Mouse (Mus musculus) brain, embryonic 14.5 days (tissue): ENCODE measurements around the gene Fblim1. TPM values are rescaled to one million over a fixed set of nuclear protein-coding genes. Genes with fewer than 3 reads are reported as not detected.

Experiments used
- DNase-seq: peaks from one replicate; pipeline ENCODE4 v3.0.0-alpha.2; 2011; ENCODE audit warnings: low read depth
- CTCF ChIP-seq: fragments of 200-500 bp; IDR thresholded peaks from 2 replicates; pipeline ENCODE4 v1.5.1; 2012; ENCODE audit warnings: inconsistent platforms, mild to moderate bottlenecking, moderate library complexity, borderline replicate concordance; ENCODE audit not compliant: insufficient read depth, insufficient read length; ENCODE audit errors: extremely low read depth
- POLR2A ChIP-seq: fragments of 200-500 bp; IDR thresholded peaks from 2 replicates; pipeline ENCODE4 v1.6.1; 2012; ENCODE audit warnings: mild to moderate bottlenecking, inconsistent platforms, borderline replicate concordance; ENCODE audit not compliant: poor library complexity, insufficient read depth, insufficient read length, severe bottlenecking; ENCODE audit errors: extremely low read depth
- polyA plus RNA-seq: library from polyadenylated mRNA; depleted of rRNA; stranded (reverse); fragments of >200 nt; gene quantifications from 2 replicates; pipeline ENCODE4 v1.2.3, GENCODE M21; 2012

The Fblim1 gene
- polyA plus RNA-seq, 1 experiment = 50.7 TPM

DNA sequence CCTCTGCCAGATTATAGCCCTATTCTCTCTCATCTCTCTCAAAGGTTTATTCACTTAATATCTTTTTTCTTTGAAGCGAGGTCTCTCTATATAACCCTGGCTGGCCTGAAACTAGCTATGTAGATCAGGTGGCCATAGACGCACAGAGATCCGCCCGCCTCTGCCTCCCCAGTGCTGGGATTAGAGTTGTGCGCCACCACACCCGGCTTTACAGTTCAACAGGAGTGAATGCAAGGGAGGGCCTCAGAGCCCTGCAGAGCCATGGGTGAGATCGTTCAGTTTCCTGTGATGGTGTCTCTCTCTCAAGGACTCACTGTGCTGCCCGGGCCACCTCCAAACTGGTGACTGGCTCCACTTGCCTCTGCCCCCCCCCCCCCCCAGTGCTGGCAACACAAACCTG, 18.2 kb upstream of the Fblim1 start:
- no peak for DNase-seq
- TF ChIP-seq POLR2A = no peak
- no peak for TF ChIP-seq CTCF

DNA sequence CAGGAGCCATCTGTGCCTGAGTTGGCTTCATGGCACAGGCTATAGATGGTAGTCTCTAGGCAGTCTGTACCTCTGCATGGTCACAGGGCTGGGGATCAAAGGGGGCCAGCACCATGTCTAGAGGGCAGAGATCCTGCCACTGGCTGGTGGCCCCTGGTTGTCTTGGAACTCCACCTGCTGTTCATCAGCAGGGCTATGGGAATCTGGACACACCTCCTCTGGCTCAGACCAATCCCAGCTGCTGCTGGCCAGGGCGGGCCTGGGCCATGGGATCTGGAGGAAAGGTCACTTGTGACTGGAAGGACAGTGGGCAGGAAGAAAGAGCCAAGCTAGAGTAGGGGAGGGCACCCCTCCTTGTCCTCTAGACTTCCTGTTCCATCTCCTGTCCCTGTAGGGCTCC, 17.8 kb upstream of the Fblim1 start, which contains the start of gene Slc25a34:
Gene Slc25a34, minus strand, starts transcription at position 156 of the 400 bp plus-strand sequence.
- peak; percentile 15 for DNase-seq
- TF ChIP-seq CTCF (no peak), POLR2A (no peak)

DNA sequence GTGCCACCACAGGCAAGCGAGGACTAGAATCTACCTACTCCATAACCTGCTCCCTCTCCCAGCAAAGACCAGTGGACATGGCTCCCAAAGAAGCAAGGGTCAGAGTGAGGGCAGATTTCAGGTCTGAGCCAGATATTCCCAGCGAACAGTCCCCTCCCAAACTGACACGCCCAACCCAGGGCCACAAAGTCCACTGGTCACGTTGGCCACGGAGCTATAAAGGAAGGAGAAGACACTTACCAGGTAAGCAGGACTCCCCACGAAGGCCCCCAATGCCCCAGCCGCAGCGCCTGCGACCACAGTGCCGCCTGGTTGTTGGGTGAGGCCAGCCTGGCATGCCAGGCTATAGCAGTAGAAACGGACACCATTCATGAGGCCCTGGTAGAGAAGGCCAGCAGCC, 17.1 kb upstream of the Fblim1 start:
- no peak for DNase-seq
- no peak for TF ChIP-seq CTCF
- TF ChIP-seq POLR2A = no peak

DNA sequence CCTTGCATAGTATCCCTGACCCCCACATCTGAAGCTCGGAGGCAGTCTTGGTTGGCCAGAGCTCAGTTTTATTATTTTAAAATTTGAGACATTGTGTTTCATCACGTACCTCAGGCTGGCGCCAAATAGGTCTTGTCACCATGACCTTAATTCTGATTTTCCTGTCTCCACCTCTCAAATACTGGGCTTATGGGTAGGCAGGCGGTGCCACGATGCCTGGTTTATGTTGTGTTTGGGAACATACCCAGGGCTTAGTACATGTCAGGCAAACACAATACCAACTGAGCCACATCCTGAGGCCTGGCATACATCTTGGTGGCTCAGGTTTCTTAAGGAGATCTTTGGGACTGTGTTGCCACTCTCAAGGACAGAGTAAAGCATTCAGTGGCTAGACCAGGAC, 16.7 kb upstream of the Fblim1 start:
- TF ChIP-seq POLR2A = no peak
- no peak for TF ChIP-seq CTCF
- DNase-seq = no peak

DNA sequence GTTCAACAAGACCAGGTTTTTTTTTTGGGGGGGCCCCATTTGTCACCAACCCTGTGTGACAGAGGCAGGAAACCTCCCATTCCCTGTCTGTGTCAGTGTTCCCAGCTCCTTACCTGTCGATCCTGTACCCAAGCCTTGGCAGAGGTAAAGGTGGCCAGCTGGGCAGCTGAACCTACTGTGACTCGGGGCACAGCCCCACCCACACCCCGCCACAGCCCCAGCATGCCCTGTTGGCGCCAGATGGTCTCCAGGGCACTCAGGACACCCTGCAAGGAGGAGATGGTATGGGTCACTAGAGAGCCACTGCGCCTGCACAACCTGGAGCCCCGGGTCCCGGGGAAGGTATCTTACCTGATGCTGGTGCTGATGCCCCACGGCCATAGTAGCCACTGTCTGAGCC, 16.2 kb upstream of the Fblim1 start:
- TF ChIP-seq POLR2A (no peak), CTCF (no peak)
- DNase-seq = no peak

DNA sequence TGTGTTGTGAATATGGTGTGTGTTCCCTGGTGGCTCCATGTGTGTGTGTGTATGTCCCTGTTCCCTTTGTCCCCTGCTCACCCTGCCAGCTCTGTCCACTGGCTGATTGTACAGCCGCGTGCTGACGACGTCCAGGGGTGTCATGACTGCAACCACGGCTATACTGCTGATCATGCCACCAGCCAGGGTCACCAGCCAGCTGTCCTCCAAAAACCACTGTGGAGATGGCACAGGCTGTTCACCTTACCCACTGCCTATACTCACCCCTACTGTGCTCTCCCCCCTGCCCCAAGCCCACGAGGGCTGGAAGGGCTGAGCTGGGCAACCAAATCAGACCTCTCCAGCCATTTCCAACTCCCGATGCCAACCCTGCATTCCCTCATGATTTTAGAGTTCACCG, 15.4 kb upstream of the Fblim1 start:
- no peak for DNase-seq
- TF ChIP-seq CTCF = no peak
- TF ChIP-seq POLR2A = no peak

DNA sequence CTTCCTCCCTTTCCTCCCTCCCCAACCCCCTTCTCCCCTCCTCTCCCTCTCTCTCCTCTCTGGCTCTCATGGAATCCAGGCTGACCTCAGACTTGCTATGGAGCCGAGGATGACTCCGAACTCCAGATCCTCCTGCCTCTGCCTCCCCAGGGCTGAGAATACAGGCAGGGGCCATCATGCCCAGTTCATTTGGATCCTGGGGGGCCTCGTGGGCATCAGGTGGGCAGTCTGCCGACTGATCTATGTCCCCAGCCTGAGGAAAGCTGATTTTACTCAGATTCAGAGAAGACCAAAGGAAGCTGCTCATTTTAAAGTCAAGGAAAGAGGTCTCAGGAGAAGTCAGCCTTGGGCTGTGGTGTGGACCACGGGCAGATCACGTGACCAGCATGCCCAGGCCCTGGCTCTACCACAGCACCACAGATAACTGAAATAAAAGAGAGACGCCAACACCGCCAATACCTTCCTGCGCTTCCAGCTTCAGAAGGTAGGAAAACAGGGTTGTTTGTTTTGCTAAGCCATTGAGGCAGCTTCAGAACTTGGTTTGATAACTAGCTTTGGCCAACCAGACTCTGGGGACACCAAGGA, 13.5 kb upstream of the Fblim1 start:
- DNase-seq = no peak
- no peak for TF ChIP-seq POLR2A
- TF ChIP-seq CTCF = no peak

DNA sequence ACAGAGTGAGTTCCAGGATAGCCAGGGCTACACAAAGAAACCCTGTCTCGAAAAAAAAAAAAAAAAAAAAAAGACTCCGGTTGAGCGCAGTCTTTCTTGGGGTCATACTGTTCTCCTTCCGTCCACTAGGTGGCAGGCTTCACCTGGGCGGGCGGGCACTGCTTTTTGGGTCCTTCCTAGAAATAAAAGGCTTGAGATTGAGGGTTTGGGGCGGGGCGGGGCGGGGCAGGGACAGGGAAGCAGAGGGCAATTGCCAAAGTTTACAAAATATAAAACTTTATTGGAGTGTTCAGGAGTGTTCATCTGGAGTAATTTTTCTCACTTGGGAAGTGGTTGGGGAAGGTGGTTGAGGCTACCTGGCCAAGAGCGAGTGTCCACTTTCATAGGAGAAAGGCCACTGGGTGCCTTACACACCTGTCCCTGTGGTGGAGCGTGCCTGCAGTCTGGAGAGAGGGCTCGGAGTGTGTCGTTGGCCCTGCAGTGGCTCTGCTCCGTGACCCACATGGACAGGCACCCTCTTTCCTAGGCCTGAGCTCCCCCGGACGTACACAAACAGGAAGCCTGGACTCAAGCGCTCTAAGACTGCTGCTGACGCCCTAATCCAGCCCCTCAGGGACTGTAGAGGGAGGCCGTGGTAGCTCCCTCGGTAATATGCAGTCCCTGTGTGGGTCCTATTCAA, 12.8 kb upstream of the Fblim1 start, which contains the start of gene Tmem82:
Gene Tmem82, minus strand, starts transcription at position 69 of the 679 bp plus-strand sequence.
- peak; percentile 66 for DNase-seq
- TF ChIP-seq POLR2A (no peak), CTCF (peak; percentile 77)

DNA sequence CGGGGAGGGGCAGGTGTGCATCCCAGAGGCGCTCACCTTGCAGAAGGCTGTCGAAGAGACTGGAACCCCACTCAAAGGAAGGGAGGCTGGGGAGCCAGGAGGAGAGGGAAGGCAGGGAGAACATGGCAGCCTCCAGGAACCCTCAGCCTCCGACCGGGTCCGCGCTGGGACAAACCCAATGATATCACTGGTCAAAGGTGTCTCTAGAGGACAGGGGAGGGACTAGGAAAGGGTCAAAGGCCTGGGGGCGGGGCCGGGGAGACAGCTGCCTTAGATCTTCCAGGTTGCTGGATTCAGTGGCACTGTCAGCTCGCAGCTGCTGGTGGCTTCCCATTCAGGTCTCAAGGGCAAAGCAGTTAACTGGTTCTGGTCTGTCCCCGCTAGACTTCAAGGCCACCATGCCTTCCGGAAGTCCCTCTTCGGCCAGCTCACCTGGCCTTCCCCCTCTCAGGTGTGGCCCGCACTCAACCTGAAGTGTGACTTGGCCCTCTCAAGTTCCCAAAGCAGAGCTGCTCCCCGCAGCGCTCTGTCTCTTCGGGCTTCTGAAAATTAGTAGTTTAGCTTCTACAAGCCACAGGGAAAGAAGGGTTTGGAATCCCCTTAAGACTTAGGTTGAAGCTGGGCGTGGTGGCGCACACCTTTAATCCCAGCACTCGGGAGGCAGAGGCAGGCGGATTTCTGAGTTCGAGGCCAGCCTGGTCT, 12.1 kb upstream of the Fblim1 start:
- DNase-seq = no peak
- TF ChIP-seq POLR2A (no peak), CTCF (no peak)

DNA sequence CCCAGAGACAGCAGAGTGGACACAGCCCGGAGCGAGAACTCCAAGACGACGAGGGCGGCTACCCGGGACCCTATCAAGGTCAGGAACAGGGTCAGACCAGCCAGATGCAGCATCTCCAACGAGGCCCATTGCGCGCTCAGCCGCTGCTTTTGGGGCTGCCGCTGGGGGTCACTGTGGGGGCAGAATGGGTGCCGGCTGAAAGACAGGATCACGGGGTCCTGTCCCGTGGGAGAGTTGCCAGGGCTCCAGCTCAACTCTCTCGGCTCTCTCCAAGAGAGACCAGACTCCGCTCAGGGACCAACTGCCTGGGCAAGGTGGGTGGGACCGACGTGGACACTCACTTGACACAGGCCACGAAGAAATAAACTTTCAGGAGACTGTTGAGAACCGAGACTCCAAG, 11.4 kb upstream of the Fblim1 start:
- TF ChIP-seq POLR2A (no peak), CTCF (peak; percentile 54)
- peak; percentile 61 for DNase-seq

DNA sequence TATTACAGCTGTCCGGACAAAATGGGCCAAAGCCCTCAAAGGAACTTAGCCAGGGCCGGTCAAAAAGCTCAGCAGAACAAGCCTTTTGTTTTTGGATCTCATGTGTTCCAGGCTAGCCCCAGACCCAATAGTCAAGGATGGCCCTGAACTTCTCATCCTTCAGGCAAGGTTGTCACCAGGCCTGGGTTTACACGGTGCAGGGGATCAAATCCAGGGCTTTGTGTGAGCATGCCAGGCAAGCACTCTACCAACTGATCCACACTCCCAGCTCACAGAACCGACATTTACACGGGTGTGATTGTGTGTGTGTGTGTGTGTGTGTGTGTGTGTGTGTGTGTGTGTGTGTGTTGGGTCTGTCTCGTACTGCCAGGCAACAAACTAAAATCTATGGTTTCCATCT, 10.9 kb upstream of the Fblim1 start:
- no peak for DNase-seq
- TF ChIP-seq CTCF (no peak), POLR2A (no peak)
